Mouse (Mus musculus): ENCODE measurements around the gene Icam4.
"Not testable (repeated sequence)": the region's sequence is repeated elsewhere in the genome, so short reads cannot be mapped to it uniquely, and the experiment has no call there.

The Icam4 gene

DNA sequence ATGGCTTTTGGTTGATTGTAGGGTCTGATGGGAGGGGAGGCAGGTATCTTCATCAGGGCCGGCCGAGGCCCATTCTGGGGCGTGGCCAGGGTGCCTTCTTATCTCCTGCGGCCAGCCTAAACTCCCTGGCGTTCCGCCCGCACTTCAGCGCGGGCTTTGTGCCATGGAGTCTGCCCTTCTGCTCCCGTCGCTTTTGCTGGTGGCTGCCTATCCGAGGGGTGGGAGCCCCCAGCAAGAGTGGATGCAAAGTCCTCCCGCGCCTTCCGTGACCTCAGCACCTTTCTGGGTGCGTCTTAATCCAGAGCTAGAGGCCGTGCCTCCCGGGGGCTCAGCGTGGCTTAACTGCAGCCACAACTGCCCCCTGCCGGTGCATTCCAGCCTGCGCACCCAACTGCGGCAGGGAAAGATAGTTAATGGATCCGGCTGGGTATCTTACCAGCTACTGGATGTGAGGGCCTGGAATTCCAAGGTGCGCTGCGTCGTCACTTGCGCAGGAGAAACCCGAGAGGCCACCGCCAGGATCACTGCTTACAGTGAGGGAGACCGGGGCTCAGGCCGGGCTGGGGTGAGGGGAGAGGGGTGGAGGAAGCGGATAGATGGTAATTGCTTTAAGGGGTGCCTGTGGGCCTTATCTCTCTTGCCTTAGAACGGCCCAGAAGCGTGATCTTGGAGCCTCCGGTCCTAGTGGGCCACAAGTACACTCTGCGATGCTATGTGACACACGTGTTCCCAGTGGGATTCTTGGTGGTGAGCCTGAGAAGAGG lies at the start of gene Icam4:
TSS of gene Icam4 (plus strand) at position 83 of the 764 bp plus-strand sequence.
- in situ Hi-C loops (cut with MboI; ENCODE audit: low sequenced_read_pairs), result no loop called here

- in situ Hi-C loops (cut with MboI; ENCODE audit: low sequenced_read_pairs), result no loop called here
Measured at GRCm38 (mm10) chr9:20979769-20980168, 49.4 kb upstream of the Icam4 start.

DNA sequence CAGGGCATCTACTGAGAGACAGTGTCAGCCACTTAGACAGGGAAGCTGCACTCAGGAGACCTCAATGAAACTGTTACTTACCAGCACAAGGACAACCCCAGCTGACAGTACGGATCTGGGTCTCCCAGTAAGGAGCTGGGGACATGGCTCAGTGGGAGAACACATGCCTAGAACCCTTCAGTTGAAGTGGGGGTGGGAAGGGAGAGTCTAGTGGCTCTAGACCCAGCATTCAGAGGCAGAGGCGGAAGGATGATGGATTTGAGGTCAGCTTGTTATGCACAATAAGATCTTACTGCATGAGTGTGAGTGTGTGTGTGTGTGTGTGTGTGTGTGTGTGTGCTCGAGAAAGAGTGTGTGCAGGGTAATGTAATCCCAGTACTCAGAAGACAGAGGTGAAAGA lies 47.0 kb upstream of the Icam4 start:
- in situ Hi-C loops (cut with MboI; ENCODE audit: low sequenced_read_pairs), result no loop called here

DNA sequence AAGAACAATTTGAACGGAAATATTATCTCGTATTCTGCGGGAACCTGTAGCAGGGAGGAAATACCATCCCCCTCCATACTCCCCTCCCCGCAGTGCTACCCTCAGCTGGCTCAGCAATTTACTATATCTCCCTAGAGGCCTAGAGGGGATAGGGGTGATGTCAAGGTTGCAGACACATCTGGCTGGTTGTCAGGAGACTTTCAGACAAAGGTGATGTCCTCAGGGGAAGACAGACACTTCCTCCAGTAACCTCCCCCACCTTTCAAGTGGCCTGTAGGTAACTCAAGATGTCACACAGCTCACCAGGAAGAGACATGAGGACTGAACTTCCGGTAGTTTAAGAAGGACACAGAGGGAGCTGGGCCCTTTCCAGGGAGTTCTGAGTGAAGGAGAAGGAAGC lies 46.0 kb upstream of the Icam4 start:
- in situ Hi-C loops (cut with MboI; ENCODE audit: low sequenced_read_pairs), result no loop called here

- in situ Hi-C loops (cut with MboI; ENCODE audit: low sequenced_read_pairs), result no loop called here
Measured at GRCm38 (mm10) chr9:20986952-20987686, 42.1 kb upstream of the Icam4 start.

- in situ Hi-C loops (cut with MboI; ENCODE audit: low sequenced_read_pairs), result no loop called here
Measured at GRCm38 (mm10) chr9:20987953-20988352, 41.2 kb upstream of the Icam4 start.

GRCm38 (mm10) chr9:20990861-20991260 lies 38.3 kb upstream of the Icam4 start:
- in situ Hi-C loops (cut with MboI; ENCODE audit: low sequenced_read_pairs), result no loop called here

DNA sequence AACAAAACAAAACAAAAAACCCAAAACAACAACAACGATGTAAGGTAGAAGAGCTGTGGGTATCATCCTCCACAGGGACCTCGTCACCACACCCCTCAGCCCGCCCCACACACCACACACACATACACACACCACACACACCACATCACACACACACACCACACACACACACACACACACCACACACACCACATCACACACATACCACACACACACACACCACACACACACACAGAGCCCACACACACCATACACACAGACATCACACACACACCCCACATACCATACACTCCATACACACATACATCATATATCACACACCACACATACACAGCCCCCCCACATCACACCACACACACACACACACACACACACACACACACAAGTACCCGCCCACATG lies 37.6 kb upstream of the Icam4 start:
- in situ Hi-C loops (cut with MboI; ENCODE audit: low sequenced_read_pairs), result no loop called here

GRCm38 (mm10) chr9:20993165-20993898 lies 35.8 kb upstream of the Icam4 start:
- in situ Hi-C loops (cut with MboI; ENCODE audit: low sequenced_read_pairs), result no loop called here

DNA sequence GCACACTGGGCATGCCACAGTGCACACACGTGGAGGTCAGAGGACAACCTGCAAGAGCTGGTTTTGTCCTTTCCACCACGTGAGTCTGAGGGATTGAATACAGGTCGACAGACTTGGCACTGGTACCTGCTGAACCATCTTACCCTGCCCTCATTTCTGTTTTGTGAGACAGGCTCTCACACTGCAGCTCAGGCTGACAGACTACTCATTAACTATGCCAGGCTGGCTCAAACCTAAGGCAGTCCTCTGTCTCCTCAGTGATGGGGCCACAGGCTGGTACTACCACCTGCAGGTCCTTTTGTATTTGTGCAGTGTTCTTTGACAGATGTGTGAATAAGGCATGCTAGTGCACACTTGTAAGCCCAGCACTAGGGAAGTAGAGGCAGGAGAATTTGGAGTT lies 34.1 kb upstream of the Icam4 start:
- in situ Hi-C loops (cut with MboI; ENCODE audit: low sequenced_read_pairs), result no loop called here

DNA sequence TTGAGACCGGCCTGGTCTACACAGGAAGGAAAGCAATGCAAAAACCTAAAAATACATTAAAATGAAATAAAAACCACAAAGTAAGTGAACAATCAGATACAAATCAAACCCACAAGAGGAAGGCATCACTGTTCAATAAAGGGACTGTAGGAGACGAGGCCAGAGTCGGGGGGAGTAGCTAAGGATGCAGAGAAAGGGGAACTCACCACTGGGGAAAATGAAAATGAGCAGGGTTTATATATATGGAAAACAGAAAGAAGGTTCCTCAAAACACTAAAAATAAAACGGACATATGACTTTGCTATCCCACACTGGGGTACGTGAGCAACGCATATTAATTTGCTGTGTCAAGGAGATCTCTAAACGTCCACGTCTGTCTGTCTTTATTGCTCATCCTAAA lies 32.1 kb upstream of the Icam4 start:
- in situ Hi-C loops (cut with MboI; ENCODE audit: low sequenced_read_pairs), result no loop called here

GRCm38 (mm10) chr9:20998337-20998736 lies 30.8 kb upstream of the Icam4 start:
- in situ Hi-C loops (cut with MboI; ENCODE audit: low sequenced_read_pairs), result not testable (repeated sequence)

DNA sequence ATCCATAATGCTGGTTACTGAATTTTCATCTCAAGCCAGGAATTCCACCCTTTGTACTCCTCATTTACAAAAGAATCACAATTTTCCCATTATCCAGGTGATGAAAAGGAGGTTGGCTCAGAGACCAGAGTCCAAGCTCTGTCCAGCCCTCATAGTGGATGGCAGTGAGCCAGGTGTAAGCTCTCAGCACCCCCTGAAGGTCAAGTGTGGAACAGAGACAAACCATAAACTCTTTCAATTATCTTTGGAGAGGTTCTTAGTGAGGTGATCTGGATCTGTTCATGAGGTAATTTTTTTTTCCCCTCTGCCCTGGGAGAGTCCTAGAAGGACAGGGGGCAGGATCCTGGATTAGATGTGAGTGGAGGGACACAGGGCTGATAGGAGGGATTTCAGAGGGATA lies 28.4 kb upstream of the Icam4 start:
- in situ Hi-C loops (cut with MboI; ENCODE audit: low sequenced_read_pairs), result loop anchor here (5.0 kb wide), 1 partner anchor 89 kb away; no protein-coding TSS in a partner anchor

DNA sequence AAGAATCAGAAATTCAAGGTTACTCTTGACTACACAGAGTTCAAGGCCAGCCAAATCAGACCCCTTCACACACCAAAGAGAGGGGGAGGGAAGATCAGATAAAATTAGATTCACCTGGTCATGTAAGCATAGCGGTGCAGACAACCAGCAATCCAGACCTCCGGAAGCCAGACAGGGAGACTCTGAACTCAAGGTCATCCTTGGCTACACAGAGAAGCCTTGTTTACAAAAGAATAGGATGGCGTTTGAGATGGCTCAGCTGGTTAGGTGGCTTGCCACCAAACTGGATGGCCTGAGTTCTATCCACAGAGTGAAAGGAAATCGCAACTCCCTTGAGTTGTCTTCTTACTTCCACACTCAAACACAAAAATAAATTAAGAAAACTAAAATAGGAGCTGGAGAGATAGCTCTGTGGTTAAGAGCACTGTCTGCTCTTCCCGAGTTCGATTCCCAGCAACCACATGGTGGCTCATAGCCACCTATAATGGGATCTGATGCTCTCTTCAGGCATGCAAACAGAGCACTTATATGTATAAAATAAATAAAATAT lies 27.4 kb upstream of the Icam4 start:
- in situ Hi-C loops (cut with MboI; ENCODE audit: low sequenced_read_pairs), result loop anchor here (5.0 kb wide), 1 partner anchor 89 kb away; no protein-coding TSS in a partner anchor

DNA sequence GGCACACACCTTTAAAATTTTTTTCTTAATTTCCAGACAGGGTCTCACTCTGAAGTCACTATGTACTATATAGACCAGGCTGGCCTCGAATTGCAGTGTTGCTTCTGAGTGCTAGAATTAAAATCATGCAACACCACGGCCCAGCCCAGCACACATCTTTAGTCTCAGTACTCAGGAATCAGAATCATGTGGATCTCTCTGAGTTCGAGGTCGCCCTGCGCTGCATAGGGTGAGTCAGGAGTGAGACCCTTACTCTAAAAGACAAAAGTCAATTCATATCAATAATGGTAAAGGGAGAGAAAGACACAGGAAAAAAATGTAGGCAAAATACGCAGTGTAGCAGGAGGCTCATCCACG lies 26.9 kb upstream of the Icam4 start:
- in situ Hi-C loops (cut with MboI; ENCODE audit: low sequenced_read_pairs), result loop anchor here (5.0 kb wide), 1 partner anchor 90 kb away; no protein-coding TSS in a partner anchor

DNA sequence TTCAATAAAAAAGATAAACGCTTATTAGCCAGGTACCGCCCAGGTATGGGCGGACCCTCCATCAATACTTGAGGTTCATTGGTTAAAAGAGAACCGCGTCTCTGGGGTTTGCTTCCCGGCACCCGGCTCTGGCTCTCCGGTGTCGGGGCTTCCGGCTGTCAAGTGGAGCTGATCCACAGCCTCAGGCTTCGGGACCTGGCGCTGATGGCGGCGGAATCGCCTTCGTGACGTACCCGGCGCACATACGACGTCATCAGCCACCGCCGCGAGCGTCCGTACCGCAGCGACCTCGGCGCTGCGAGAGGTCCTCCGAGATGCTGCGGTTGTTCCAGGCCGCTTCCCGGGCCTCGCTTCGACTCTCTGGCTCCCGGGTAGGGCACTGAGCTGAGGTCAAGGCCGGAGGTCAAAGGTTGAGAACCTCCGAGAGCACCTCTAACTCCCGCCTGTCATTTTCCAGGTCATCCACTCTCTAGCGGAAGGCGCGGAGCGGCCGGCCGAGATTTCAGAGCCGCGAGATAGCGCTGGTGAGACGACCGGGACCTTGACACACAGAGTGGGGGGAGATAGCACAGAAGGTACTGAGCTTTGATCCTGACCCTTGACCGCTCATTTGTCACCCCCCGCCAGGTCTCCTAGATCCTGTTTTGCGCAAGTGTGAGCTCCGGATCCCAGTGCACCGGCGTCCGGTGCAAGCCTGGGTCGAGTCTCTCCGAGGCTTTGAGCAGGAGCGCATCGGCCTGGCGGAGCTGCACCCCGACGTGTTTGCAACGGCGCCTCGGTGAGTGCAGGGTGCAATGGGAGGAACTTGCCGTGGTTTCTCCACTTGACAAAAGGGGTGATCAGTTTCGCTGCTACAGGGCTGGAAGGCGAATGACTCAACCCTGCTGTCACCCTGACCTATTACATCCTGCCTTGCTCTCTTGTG lies 26.3 kb upstream of the Icam4 start, which contains the start of gene Mrpl4:
TSS of gene Mrpl4 (plus strand) at position 112 of the 925 bp plus-strand sequence.
- in situ Hi-C loops (cut with MboI; ENCODE audit: low sequenced_read_pairs), result loop anchor here (5.0 kb wide), 1 partner anchor 91 kb away; no protein-coding TSS in a partner anchor

- in situ Hi-C loops (cut with MboI; ENCODE audit: low sequenced_read_pairs), result no loop called here
Measured at GRCm38 (mm10) chr9:21007313-21007952, 21.7 kb upstream of the Icam4 start.

DNA sequence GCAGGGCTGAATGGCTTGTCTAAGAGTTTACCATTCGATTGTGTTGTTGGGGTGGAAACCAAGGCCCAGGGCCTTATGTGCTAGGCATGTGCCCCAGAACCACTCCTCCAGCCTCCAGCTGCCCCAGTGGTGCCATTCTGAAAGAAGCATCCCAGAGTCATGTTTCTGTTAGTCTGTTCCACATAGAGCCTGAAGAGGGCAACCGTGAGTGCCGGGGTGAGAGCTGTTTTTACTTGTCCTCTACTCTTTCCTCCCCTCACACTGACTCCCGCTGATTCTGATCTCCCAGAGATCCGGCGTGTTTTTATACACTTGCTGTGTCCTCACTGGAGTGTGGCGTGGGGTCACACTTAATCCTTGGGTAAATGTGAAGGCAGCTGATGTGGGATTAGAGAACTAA lies 21.2 kb upstream of the Icam4 start:
- in situ Hi-C loops (cut with MboI; ENCODE audit: low sequenced_read_pairs), result no loop called here

DNA sequence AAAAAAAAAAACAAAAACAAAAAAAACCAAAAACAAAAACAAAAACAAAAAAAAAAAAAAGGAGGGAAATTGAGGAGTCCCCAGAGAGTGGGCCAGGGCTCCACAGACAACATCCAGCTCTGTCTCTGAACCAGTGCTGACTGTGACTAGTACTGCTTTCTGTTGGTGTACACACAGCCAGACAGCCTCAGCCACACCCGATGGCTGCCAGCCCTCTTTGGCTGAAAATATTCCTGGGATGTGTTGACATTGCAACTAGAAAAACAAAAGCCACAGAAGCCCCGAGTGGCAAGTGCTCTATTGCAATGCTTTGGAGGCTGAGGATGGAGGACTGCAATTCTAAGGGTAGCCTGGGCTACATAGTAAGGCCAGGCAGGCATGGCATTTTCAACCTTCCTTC lies 18.8 kb upstream of the Icam4 start:
- in situ Hi-C loops (cut with MboI; ENCODE audit: low sequenced_read_pairs), result no loop called here
